Mouse (Mus musculus): Measurements from ENCODE around the gene Ube2cbp.

Ube2cbp gene

DNA sequence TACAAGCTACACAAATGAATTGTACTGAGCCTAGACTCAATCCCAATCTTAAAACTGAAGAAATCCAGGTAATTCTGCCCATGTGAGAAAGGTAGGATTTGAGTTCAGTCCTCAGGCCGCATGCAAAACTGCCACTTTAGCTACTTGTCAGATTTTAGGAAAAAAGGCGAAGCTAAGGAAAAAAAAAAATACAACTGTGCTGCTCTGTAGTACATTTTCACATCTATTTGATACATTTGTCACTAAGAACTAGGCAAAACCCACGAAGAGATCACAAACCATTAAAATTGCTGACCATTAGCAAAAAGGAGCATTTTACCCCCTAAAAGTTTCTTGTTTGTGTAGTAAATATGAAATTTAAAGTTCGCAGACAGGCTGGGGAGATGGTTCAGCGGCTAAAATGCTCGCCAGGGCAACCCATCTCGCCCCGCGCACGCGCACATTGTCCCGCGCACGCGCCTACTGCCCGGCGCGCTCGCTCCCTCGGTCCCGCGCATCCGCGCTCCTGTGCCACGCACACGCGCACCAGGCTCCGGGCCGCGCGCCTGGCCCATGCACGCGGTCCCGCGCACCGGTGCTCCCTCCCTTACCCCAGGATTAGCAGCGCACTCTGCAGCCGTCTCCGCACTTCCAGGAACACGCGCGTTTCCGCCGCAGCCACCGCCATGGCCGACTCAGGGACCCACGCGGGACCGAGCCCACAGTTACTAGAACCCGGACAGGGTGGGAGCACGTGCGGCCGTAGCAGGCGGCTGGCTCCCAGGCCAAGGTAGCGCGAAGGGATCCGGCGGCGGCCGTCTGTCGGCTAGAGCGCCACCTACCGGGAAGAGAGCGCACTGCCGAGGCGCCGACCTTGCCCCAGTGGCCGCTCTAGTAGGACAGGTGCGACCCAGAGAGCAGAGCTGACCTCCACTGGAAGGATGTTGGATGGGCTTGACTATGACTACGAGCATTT, at the start of gene Ube2cbp:
Ube2cbp (minus strand) TSS at position 800 of the 955 bp plus-strand sequence.
- DNase-seq (ENCODE audit: low spot score in 2 of 2), result peak; percentile 85 to 97

DNA sequence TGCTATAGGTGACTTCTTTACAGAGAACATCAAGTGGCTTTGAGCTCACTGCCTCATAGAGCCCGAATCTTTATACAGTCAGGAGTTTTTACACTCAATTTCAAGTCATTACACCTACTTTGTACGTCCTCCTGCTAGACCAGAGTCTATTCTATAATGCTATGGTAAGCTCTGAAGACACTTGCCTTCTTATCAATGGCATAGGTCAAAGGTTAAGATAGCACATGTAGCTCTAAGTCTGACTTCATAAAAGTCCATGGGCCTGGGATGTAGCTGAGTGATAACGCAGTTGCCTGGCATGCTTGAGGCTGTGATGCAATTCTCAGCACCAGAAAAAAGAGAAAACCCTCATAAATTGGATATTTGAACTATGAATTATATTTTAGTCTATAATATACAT, 49.6 kb upstream of the Ube2cbp start:
- no peak for DNase-seq (ENCODE audit: low spot score in 2 of 2)

DNA sequence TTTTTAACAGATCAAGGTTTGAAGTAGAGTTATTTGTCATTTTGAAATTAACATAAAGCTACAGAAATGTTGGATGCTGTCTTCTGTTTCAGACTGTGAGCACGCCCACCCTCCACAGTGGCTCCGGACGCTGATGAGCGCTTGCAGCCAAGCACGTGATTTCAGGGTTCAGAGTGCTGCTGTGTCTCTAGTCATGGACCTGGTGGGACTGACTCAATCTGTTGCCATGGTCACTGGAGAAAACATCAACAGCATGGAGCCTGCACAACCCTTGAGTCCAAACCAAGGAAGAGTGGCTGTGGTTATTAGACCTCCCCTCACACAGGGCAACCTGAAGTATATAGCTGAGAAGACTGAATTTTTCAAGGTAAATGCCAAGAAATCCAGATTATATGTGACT, 49.0 kb upstream of the Ube2cbp start:
- DNase-seq (ENCODE audit: low spot score in 2 of 2), result no peak

DNA sequence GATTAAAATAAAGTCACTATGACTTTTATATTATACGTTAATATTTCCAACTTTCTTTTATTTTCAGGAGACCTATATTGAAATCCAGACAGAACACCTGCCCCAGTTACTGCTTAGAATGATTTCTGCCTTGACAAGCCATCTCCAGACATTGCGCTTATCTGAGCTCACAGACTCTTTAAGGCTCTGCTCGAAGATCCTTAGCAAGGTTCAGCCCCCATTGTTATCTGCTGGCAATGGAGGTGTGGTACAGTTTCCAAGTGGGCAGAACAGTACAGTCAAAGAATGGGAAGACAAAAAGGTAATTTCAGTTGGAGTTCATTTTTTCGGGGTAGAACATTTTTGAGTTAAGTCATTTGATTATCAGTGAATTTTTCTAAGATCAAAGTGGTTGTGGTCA, 42.7 kb upstream of the Ube2cbp start:
- no peak for DNase-seq (ENCODE audit: low spot score in 2 of 2)

DNA sequence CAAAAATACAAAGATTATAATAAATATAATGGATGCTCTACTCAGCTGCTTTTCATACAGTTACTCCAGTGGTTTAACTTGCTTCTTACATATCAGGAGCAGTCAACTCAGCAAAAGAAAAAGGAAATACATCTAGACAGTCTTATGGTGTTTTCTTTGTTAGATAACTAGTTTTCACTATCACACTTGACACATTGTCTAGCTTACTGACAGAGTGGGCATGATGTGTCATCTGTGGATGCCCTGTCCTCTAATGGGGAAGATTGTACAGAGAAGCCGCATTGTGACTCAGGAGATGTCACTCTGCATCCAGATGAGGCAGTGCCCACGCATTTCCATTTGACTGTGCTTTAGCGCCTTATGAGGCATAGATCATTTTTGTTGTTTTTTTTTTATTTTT, 34.3 kb upstream of the Ube2cbp start:
- DNase-seq (ENCODE audit: low spot score in 2 of 2), result no peak

DNA sequence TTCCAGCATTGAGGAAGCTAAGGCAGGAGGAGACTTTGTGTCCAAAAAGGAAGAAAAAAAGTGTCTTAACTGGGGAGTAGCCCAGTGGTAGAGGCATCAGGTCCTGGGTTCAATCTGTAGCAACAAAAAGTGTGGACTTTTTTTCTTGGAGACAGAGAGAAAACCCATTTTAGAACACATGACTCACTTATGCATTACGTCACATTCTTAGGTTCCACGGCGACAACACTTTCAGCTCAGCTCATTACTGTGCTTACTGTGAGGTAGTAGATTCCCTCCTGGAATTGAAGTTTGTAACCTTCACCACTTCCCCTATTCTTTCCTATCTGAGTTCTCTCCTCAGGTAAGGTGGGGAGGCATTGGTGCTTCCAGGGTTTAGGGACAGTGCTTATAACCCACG, 31.5 kb upstream of the Ube2cbp start:
- DNase-seq (ENCODE audit: low spot score in 2 of 2), result no peak

DNA sequence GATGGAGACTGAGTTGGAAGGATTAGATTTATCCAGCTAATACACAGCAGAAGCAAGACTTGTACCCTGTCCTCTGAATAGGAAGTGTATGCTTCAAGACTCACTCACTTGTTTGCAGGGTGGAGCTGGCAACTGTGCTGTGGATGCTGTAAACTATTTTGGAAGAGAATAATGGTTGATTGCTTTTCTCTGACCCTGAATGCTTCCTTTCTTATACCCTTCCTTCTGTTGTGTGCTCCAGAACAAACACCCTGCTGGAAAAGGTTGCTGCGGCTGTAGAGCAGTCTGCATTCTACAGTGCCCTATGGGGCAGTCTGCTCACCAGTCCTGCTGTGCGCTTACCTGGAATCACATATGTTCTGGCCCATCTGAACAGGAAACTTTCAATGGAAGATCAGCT, 27.0 kb upstream of the Ube2cbp start:
- no peak for DNase-seq (ENCODE audit: low spot score in 2 of 2)

DNA sequence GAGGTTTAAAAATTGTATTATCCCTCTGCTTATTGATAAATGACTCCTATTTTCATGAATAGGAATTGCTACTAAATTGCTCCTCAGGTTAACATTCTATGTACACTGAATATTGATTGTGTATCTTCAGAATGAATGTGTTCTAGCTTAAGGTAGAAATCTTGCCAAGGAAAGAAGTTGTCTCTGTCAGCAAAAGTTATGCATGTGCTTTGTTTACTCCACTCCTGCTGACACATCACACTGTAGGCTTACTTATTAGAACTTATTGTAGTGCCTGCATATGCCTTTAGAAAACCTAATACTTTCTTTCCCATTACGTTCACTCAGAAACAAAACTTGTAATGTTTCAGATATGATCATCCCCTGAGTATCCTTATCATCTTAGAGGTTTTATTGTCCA, 17.5 kb upstream of the Ube2cbp start:
- DNase-seq (ENCODE audit: low spot score in 2 of 2), result no peak

DNA sequence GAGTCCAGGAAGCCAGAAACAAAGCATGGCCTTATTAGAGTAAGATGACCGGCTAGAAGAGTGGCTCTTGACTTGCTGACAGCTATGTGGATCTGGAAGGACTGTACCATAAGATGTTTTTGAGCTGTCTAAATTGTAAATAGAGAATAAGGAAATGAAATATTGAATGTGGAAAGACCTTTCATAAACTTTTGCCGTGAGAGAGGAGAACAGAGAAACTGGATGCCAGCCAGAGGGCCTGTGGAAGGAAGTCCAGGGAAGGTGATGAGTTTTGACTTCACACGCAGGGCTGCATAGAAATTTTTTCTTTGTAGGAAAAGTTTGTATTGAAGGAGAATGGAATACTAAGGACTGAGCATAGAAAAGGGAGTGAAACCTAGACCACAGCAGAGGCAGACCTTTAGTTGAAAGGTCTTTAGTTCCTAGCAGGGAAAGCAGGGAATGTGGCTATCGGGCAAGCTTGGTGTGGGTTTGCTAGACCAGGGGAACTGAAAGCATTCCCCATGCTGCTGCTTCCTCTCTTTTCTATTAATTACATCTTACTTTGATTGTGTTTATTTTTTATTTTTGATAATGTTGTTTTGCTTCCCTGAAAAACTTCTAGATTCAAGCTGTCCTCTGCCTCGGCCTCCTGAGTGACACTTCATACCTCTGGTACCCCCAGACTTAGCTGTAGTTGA, 13.8 kb upstream of the Ube2cbp start:
- DNase-seq (ENCODE audit: low spot score in 2 of 2), result no peak

DNA sequence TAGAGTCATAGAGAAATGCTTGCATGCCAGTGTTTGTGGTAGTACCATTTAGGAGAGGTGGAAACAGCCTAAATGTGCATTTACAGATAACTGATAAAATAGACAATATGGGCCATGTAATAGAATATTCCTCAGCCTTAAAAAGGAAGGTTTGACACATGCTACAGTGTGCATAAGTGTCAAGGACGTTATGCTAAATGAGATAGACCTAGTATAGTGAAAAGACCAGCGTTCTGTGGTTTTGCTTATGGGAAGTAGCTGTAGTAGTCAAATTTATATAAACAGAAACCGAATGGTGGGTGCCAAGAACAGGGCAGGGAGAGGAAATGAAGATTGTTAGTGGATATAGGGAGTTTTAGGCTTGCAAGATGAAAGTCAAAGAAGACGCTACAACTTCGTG, 12.0 kb upstream of the Ube2cbp start:
- DNase-seq (ENCODE audit: low spot score in 2 of 2), result no peak

DNA sequence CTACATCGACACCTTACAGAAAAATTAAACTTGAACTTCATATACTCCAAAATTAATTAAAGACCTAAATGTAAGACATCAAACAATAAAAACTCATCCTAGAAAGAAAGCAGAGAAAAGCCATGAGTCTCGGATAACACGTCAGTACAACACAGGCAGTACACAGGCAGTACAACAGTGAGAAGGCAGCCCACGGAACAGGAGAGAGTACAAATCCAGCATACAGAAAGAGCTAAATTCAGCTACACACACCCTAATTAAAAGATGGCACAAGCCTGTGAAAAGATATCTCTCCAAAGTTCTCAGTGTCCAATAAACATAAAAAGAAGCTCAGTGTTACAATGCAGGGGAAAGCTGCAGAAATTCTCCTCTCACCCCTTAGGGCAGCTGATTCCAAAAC, 11.2 kb upstream of the Ube2cbp start:
- no peak for DNase-seq (ENCODE audit: low spot score in 2 of 2)

DNA sequence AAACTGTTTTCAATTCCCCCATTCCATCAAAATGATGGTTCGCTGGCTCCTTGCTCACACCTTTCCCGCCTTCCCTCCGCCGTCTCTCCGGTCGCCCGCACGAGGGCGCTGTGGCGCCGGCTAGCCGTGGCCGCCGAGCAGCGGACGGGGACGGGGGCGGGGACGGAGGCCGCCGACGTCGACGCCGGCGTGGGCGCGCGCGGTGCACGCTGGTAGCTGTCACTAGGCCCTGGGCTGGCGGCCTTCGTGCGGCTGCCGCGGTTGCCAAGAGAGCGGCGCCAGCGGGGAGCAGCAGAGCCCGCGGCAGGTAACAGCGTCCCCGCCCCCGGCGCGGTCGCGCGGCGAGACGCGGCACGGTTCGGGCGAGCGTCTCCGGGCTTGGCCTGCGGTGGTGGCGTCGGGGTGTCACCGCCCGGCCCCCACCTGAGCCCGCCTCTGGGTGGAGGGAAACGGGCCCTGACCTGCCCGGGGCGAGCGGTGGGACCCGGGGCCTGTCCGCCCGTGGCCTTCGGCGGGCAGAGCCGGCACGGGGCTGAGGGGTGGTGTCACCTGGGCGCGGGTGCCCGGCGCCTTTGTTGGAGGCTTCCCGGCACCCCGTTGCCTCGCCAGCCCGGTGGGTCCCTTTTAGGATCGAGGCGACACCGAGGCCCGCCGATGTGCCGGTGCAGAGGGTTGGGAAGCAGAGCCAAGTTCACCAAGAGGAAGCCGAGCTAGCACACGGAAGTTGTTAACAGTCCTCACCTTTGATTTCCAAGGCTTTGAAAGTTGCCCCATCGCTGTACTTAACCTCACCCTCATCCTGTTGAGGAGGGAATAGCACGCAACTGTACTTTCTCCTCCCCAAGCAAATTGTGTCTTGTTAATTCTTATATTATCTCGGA, 2.5 kb upstream of the Ube2cbp start, which contains the start of gene Dop1a:
Dop1a (plus strand) TSS at position 165 of the 881 bp plus-strand sequence.
- DNase-seq (ENCODE audit: low spot score in 2 of 2), result peak; percentile 91 to 98

DNA sequence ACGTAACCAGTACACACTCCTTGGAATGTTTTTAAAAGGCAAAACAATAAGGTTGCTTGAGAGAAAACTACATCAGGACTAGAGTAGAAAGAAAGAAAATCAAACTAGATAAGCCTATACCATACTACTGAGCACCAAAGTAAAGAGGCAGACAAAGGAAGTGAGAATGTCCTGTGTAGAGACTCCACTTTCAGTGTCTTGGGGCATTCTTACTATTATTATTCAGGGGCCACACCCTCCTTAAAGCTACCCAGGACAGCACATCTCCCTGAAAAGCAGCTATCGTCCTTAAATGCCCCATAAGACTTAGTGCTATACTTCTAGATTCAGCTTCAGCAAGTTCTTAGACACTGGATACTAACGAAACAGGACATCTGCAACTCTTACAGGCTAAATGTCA, 11.1 kb downstream of the Ube2cbp start:
- DNase-seq (ENCODE audit: low spot score in 2 of 2), result no peak

DNA sequence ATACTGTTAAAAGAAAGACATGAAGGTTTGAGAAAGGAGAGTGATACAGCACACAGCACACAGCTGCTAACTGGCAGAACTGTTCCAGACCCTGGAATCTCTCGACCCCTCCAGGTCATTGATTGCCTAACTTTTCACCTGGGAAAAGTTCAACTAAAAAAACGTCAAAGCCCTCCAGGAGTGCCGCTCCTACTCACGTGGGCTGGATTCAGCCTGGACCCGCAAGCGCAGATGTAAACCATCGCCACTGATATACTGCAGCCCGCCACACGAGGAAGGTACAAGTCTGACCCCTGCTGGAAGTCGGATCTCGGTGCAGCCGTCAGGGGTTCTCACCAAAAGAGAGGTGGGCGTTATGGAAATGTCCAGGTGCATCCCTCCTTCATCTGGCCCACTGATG, 13.1 kb downstream of the Ube2cbp start:
- DNase-seq (ENCODE audit: low spot score in 2 of 2), result peak; percentile 45 to 73

DNA sequence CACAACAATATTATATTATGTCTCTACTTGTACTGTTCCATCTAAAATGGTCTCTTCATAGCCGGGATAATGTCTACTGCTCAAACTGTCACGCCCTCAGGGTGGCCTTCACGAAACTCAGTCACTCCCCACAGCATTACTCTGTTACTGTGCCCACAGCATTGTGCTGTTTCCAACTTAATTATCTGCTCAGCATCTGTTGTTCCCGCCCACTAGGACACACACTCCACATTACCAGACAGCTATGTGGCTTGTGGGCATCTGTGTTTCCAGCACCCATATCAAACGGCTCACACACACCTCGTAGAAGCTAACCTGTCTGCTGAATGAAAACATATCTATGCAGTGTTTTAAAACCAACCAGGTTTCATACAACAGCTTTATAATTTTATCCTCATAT, 13.7 kb downstream of the Ube2cbp start:
- no peak for DNase-seq (ENCODE audit: low spot score in 2 of 2)

DNA sequence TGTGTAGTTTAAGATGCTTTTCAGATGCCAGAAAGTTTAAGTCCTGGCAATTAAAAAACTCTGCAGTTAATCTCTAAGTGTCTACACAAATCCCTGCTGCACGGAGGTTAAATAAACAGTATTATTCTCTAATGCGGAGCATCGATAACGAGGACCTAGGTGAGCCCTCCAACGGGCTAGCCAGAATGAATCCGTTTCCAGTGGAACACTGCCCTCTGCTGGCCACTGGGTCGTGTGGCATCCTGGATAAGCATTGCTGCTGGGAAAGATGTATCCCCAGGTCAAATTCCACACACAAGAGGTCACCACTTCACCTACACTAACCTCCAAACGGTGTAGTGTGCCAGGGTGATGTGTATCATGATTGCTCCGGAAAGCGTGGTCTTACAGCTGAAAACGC, 15.2 kb downstream of the Ube2cbp start:
- DNase-seq (ENCODE audit: low spot score in 2 of 2), result peak; percentile 66 to 87

DNA sequence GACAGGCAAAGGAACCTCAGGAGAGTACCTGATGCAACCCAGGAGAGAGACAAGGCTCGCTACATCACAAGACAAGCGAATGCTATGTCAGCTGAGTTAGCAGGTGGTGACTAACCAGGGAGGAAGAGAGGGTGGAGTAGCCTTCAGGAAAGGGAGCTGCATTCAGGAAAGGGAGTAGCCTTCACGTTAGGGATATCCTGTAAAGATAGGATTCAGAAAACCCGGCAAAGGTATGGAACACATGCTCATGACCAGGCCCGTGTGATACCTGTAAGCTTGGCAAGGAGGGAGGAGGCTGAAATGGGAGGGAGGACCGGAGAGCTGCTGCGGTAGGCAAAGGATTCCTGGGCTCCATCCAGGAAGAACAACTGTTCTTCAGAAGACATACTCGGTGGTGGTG, 17.3 kb downstream of the Ube2cbp start:
- DNase-seq (ENCODE audit: low spot score in 2 of 2), result no peak

DNA sequence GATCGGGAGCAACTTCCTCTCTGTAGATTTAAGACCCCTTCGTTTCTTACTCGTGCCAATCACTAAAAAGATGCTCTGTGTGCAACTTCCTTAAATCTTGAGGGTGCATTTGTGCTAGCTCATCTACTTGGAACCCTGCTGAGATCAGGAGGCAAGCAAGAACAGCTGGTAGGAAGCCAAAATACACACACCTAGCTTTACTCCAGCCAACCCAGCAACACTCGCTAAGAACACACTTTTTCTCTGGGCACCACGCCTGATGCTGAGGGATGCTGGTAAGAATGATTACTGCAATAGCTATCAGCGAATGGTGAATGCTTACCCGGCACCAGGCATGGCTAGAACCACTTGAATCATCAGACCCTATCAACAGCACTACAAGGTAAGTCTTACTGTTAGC, 17.9 kb downstream of the Ube2cbp start:
- no peak for DNase-seq (ENCODE audit: low spot score in 2 of 2)

DNA sequence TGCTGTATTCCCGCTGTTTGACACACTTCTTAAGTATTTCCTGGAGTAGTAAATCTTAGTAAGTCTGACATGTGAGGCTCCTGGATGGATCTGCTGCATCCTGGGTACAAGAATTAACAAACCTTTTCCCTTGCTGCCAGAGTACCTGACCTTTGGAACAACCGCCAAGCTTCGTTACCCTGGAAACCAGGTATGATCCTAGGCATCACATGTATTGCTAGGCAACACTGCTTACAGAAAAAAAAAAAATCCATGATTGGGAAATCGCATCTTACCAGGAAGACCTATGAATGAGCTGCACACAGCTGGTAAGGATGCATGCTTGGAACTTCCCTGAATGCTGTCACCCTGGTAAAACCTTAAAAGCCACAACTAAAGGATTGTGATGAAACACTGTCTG, 22.5 kb downstream of the Ube2cbp start:
- no peak for DNase-seq (ENCODE audit: low spot score in 2 of 2)

DNA sequence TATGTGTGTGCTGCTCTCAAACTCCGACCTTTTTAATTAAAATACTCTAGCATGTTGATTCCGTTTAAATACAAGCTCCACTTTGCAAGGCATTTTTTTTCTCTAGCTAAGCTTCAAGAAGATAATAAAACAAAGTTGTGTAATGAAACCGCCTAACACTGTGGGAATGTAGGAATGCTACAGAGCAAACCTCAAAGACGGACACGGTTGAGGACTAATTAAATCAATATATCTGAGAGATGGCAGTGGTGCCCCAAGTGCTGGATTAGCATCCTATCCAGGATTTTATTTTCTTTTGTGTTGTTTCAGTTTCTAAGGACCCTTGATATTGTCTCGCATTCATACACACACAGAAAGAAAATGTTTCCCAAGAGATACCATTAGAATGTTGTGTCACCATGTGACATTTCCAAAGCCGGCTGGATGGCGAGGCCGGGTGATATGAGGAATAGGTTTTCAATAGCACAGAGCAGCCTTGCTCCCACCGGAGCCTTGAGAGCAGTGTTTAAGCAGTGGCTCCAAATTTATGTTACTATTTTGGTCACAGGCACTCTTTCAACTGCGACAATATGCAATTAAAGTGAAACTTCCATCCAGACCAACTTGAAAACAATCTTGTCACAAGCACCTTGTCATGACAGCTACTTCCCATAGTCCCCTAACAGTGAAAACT, 26.3 kb downstream of the Ube2cbp start:
- DNase-seq (ENCODE audit: low spot score in 2 of 2), result no peak

DNA sequence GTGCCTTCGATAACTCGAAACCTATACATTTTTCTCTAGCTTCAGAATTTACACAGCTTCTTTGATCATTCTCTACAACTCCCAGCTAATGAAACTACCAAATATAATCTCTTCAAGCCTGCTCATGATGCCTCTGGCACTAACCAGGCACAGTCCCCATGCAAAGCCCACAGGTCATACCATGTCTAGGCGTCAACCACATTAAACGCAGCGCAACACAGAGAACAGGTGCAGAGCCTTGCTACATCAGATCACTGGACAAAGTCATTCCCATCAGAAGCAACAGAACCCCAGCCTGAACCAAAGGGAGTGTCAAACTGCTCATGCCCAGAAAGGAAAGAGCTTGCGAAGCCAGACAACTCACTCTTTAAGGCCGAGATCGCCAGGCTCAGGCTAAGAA, 28.1 kb downstream of the Ube2cbp start:
- DNase-seq (ENCODE audit: low spot score in 2 of 2), result no peak

DNA sequence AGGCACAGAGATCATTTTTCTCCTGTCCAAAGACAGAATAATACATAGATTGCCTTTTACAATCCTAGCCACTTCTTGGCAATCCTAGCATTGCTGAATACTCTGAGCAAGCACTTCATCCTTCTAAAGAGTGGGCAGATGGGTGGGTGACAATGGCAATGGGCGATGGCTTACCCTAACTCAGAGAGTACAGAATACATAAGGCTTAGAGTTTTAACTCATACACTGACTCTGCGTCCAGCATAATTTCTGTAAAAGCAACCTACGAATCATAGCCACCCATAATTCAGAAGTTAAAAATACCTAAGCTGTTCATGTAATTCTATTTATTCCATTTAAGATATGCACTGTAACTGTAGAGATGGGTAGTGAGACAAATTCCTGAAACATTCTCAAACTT, 29.2 kb downstream of the Ube2cbp start:
- no peak for DNase-seq (ENCODE audit: low spot score in 2 of 2)
